Mouse (Mus musculus): ENCODE data around the gene Esrp2. TPM values are rescaled to one million over a fixed set of nuclear protein-coding genes. Genes with fewer than 3 reads are reported as not detected.

The Esrp2 gene
- polyA plus RNA-seq, 1 experiment from 2014 or later = 25.4 TPM

DNA sequence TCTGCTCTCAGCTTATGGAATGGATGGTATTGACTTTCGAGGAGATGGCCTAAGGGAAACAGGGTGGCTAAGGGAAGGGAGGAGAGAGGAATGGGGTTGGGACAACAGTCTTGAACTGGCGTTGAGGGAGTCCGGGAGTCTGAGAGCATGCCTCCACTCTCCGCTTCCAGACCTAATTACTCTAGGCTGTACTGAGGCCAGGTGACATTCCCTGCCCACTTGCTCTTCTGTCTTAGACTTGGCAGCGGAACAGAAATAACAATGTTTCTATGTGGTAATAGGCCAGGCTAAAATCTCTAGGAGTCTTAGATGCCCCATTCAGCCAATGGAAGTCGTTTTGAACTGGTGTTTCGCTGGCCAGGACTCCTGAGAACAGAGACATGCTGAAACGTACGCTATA lies 14.3 kb upstream of the Esrp2 start:
- H3K27me3 ChIP-seq (replicated peaks; ENCODE audit: control insufficient read depth, insufficient read depth, low read length) = no peaks in the 10 kb centered on the region
- no peak for DNase-seq (ENCODE audit: low spot score)
- 74% methylated on average over 9 of the region's 9 CpGs for WGBS
- ATAC-seq (replicated peaks; ENCODE audit: low FRiP score, low TSS enrichment, low read depth) = no peak
- H3K4me3 ChIP-seq (ENCODE audit: low read depth, low read length) = peak overlapping the region; percentile 75
- peaks cover 16% of the 10 kb centered on the region for H3K36me3 ChIP-seq (ENCODE audit: control insufficient read depth, insufficient read depth, low read length)
- H3K9me3 ChIP-seq (ENCODE audit: control insufficient read depth, low read length) = no peaks in the 10 kb centered on the region
- H3K9ac ChIP-seq (ENCODE audit: low read length) = peak overlapping the region; percentile 62; the same call in 1 of the 2 replicates
- H3K4me1 ChIP-seq (replicated peaks; ENCODE audit: control insufficient read depth, insufficient read depth, low read length) = peaks cover 7% of the 10 kb centered on the region; the same call in 1 of the 2 replicates
- H3K4me2 ChIP-seq (ENCODE audit: low read length) = peak overlapping the region; percentile 74
- no peak overlapping the region for H3K27ac ChIP-seq (ENCODE audit: low read depth)

DNA sequence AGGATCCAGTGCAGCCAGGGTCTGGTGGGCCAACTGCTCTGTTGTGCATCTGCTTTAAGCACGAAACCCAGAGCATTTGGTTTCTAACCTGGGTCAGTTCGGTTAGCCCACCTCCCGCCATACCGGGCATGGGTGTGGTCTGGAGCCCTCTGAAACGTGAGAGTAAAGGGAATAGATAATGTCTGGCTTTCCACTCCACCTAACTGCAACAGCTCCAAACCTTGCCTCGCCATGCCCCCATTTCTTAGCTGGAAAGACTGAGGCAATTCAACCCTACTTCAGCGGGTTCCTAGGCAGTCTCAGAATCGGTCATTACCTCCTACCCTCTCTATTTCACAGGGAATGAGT lies 13.9 kb upstream of the Esrp2 start:
- H3K27me3 ChIP-seq (replicated peaks; ENCODE audit: control insufficient read depth, insufficient read depth, low read length) = no peaks in the 10 kb centered on the region
- no peak for DNase-seq (ENCODE audit: low spot score)
- no peaks in the 10 kb centered on the region for H3K9me3 ChIP-seq (ENCODE audit: control insufficient read depth, low read length)
- H3K4me3 ChIP-seq (ENCODE audit: low read depth, low read length) = peak overlapping the region; percentile 75
- ATAC-seq (replicated peaks; ENCODE audit: low FRiP score, low TSS enrichment, low read depth) = no peak; the same call in 1 of the 2 replicates
- H3K36me3 ChIP-seq (ENCODE audit: control insufficient read depth, insufficient read depth, low read length) = peaks cover 12% of the 10 kb centered on the region
- peak overlapping the region; percentile 62 for H3K9ac ChIP-seq (ENCODE audit: low read length)
- WGBS = 14% methylated on average over 8 of the region's 8 CpGs
- H3K4me1 ChIP-seq (replicated peaks; ENCODE audit: control insufficient read depth, insufficient read depth, low read length) = peaks cover 7% of the 10 kb centered on the region; the same call in 1 of the 2 replicates
- H3K27ac ChIP-seq (ENCODE audit: low read depth) = 0 out of 2 replicates have a peak overlapping the region, but pooled peaks have one; percentile 16
- H3K4me2 ChIP-seq (ENCODE audit: low read length) = peak overlapping the region; percentile 74

DNA sequence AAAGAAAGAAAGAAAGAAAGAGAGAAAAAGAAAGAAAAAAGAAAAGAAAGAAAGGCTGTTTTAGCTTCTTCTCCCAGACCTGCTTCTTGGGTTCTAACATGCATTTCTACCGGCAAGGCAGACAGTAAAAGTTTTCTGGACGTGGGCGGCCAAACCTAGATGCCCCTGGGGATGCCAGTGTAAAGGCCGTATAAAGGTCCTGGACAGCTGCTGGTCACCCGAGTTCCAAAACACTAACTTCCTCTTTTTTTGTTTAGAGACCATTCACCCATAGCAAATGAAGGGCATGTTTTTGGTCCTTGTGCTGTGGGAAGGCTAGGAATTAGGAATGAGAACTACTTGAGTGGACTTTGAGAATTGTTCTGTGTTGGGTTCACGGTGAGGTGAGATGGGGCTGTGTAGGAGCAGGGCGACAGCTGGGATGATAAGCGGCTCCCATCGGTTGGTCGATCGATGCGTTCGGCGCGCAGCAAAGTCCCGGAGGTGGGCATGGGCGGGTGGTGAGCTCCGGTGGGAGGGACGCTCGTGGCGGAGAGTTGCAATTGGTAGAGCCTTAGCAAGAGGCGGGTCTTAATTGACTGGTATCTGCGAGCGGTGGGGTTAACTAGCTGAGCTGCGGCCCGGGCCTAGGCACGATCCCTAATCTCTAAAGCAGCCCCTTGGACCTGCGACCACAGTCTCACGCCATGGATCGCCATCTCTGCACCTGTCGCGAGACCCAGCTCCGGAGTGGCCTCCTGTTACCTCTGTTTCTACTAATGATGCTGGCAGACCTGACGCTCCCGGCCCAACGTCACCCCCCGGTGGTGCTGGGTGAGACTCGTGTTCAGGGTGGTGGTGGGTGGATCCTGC lies 13.3 kb upstream of the Esrp2 start, which contains the start of gene Pla2g15:
Pla2g15 (plus strand) TSS at position 599 of the 852 bp plus-strand sequence.
- H3K9ac ChIP-seq (ENCODE audit: low read length) = peak within 1 kb of the TSS; percentile 62
- WGBS = 2% methylated on average over 38 of the region's 38 CpGs
- peak within 1 kb of the TSS; percentile 16; the same call in 1 of the 2 replicates for H3K27ac ChIP-seq (ENCODE audit: low read depth)
- peak within 1 kb of the TSS; percentile 75 for H3K4me3 ChIP-seq (ENCODE audit: low read depth, low read length)
- peaks cover 7% of the 10 kb centered on the region; the same call in 1 of the 2 replicates for H3K4me1 ChIP-seq (replicated peaks; ENCODE audit: control insufficient read depth, insufficient read depth, low read length)
- H3K9me3 ChIP-seq (ENCODE audit: control insufficient read depth, low read length) = no peaks in the 10 kb centered on the region
- H3K27me3 ChIP-seq (replicated peaks; ENCODE audit: control insufficient read depth, insufficient read depth, low read length) = no peaks in the 10 kb centered on the region
- H3K36me3 ChIP-seq (ENCODE audit: control insufficient read depth, insufficient read depth, low read length) = peaks cover 8% of the 10 kb centered on the region; the same call in 1 of the 2 replicates
- H3K4me2 ChIP-seq (ENCODE audit: low read length) = peak within 1 kb of the TSS; percentile 74
- DNase-seq (ENCODE audit: low spot score) = peak; percentile 95
- ATAC-seq (replicated peaks; ENCODE audit: low FRiP score, low TSS enrichment, low read depth) = peak; percentile 96

DNA sequence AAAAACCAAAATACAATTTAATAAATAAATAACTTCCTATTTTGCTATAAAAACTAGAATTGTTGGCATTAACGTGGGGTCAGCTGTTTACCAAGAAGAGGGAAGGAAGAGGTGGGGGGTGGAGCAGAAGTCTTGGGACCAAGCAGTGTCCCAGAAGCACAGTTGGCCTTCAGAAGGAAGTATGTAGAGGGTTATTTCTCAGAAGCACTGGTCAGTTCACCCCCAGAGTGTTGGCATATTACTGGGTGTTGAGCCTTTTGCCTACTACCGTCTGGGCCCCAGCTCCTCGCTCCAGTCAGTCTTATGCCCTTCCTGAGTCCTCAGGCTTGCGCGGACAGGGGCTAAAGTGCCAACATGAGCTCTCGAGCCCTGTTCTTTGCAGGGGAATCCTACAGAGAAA lies 12.3 kb upstream of the Esrp2 start:
- ATAC-seq (replicated peaks; ENCODE audit: low FRiP score, low TSS enrichment, low read depth) = no peak
- no peaks in the 10 kb centered on the region for H3K36me3 ChIP-seq (ENCODE audit: control insufficient read depth, insufficient read depth, low read length)
- no peak overlapping the region for H3K27ac ChIP-seq (ENCODE audit: low read depth)

DNA sequence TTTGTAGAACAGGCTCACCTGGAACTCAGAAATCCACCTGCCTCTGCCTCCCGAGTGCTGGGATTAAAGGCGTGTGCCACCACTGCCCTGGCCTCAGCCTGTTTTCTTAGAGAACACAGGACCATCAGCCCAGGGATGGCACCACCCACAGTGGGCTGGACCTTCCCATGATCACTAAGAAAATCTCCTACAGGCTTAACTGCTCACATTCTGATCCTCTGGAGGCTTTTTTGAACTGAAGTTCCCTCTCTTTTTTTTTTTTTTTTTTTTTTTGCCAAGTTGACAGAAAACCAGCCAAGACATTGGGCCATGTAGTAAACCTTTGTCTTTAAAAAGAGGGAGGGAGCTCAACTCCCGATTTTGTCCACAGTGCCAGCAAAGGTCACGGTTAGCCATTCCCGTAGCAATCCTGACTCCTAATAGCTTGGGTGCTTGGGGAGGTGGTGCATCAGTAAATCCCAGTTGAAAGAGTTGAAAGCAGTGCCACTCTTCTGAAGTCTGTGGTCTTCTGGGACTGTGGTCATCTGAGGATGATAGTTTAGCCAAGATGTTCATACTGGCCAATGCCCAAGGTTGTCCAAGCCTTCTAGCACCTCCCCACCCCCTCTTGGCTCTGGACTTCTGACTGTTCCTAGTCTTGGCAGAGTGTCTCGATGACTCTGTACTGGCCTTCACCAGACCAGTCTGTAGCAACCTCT lies 11.2 kb upstream of the Esrp2 start:
- H3K27ac ChIP-seq (ENCODE audit: low read depth) = no peak overlapping the region
- no peak overlapping the region for H3K4me2 ChIP-seq (ENCODE audit: low read length)
- ATAC-seq (replicated peaks; ENCODE audit: low FRiP score, low TSS enrichment, low read depth) (no peak), DNase-seq (ENCODE audit: low spot score) (no peak)
- no peaks in the 10 kb centered on the region for H3K36me3 ChIP-seq (ENCODE audit: control insufficient read depth, insufficient read depth, low read length)
- no peaks in the 10 kb centered on the region for H3K27me3 ChIP-seq (replicated peaks; ENCODE audit: control insufficient read depth, insufficient read depth, low read length)
- no peaks in the 10 kb centered on the region for H3K9me3 ChIP-seq (ENCODE audit: control insufficient read depth, low read length)
- no peak overlapping the region for H3K4me3 ChIP-seq (ENCODE audit: low read depth, low read length)
- H3K9ac ChIP-seq (ENCODE audit: low read length) = no peak overlapping the region
- 80% methylated on average over 6 of the region's 6 CpGs for WGBS
- peaks cover 7% of the 10 kb centered on the region; the same call in 1 of the 2 replicates for H3K4me1 ChIP-seq (replicated peaks; ENCODE audit: control insufficient read depth, insufficient read depth, low read length)

More for the DNA sequence above, 12.3 kb upstream of the Esrp2 start:
- Histone ChIP-seq H3K4me2 (ENCODE audit: low read length) (no peak overlapping the region), H3K27me3 (replicated peaks; ENCODE audit: control insufficient read depth, insufficient read depth, low read length) (no peaks in the 10 kb centered on the region), H3K4me1 (replicated peaks; ENCODE audit: control insufficient read depth, insufficient read depth, low read length) (peaks cover 7% of the 10 kb centered on the region; the same call in 1 of the 2 replicates), H3K9ac (ENCODE audit: low read length) (no peak overlapping the region), H3K4me3 (ENCODE audit: low read depth, low read length) (no peak overlapping the region), H3K9me3 (ENCODE audit: control insufficient read depth, low read length) (no peaks in the 10 kb centered on the region)
- DNase-seq (ENCODE audit: low spot score) = no peak
- WGBS = 88% methylated on average over 6 of the region's 6 CpGs

DNA sequence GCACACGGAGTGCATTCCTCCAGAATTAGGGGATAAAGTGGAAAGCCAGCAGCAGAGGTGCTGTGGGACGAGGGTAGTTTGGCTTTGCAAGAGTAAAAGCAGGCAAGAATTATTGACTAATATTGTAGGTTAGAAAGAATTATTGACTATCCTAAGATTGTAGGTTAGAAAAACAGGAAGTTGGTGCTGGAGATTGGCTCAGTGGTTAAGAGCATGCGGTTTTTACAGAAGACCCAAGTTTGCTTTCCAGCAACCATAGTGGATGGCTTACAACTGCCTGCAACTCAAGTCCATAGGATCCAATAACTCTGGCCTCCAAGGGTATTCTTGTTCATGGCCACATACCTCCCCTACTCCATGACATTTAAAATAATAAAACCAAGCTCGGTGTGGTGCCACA lies 9.2 kb upstream of the Esrp2 start:
- Histone ChIP-seq H3K36me3 (ENCODE audit: control insufficient read depth, insufficient read depth, low read length) (no peaks in the 10 kb centered on the region), H3K4me3 (ENCODE audit: low read depth, low read length) (no peak overlapping the region), H3K27me3 (replicated peaks; ENCODE audit: control insufficient read depth, insufficient read depth, low read length) (no peaks in the 10 kb centered on the region), H3K9ac (ENCODE audit: low read length) (no peak overlapping the region), H3K4me2 (ENCODE audit: low read length) (no peak overlapping the region), H3K27ac (ENCODE audit: low read depth) (no peak overlapping the region), H3K4me1 (replicated peaks; ENCODE audit: control insufficient read depth, insufficient read depth, low read length) (peaks cover 5% of the 10 kb centered on the region; the same call in 1 of the 2 replicates), H3K9me3 (ENCODE audit: control insufficient read depth, low read length) (no peaks in the 10 kb centered on the region)
- WGBS = 89% methylated on average over 4 of the region's 4 CpGs
- ATAC-seq (replicated peaks; ENCODE audit: low FRiP score, low TSS enrichment, low read depth) = no peak
- DNase-seq (ENCODE audit: low spot score) = no peak

DNA sequence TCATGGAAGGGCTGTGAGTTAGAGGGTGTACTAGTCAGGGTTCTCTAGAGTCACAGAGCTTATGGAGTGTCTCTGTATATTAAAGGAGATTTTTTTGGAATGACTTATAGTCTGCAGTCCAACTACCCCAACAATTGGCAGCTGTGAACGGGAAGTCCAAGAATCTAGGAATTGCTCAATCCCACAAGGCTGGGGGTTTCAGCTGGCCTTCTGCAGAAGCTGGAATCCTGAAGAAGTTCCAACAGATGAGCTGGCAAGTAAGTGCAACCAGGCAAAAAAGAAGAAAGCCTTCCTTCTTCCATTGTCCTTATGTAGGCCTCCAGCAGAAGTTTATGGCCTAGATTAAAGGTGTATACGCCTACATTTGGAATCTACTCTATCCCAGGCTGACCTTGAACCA lies 8.6 kb upstream of the Esrp2 start:
- Histone ChIP-seq H3K27me3 (replicated peaks; ENCODE audit: control insufficient read depth, insufficient read depth, low read length) (no peaks in the 10 kb centered on the region), H3K36me3 (ENCODE audit: control insufficient read depth, insufficient read depth, low read length) (no peaks in the 10 kb centered on the region), H3K27ac (ENCODE audit: low read depth) (no peak overlapping the region), H3K4me3 (ENCODE audit: low read depth, low read length) (no peak overlapping the region), H3K4me2 (ENCODE audit: low read length) (no peak overlapping the region), H3K9ac (ENCODE audit: low read length) (no peak overlapping the region), H3K9me3 (ENCODE audit: control insufficient read depth, low read length) (no peaks in the 10 kb centered on the region), H3K4me1 (replicated peaks; ENCODE audit: control insufficient read depth, insufficient read depth, low read length) (no peaks in the 10 kb centered on the region)
- no peak for DNase-seq (ENCODE audit: low spot score)
- 82% methylated on average over 2 of the region's 2 CpGs for WGBS
- no peak for ATAC-seq (replicated peaks; ENCODE audit: low FRiP score, low TSS enrichment, low read depth)

DNA sequence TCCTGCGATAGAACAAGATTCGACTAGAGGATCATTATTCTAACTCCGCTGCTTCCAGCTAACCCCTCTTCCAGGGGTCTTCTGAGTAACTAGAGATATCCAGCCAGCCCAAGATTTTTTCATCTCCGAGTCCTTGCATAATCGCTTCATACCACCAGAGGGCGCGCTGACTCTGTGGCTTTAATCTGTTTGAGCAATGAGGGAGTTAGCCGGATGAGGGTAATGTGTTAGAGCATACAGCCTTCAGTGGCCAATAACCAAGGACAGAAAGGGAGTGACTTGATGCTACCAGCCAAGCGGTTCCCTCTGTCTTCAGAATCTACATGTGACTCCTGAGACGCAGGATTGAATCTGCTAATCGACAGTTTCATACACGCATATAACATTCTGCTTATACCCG lies 4.0 kb upstream of the Esrp2 start:
- no peaks in the 10 kb centered on the region for H3K36me3 ChIP-seq (ENCODE audit: control insufficient read depth, insufficient read depth, low read length)
- no peak overlapping the region for H3K4me2 ChIP-seq (ENCODE audit: low read length)
- 17% methylated on average over 13 of the region's 13 CpGs for WGBS

More for the DNA sequence above, 4.0 kb upstream of the Esrp2 start:
- Histone ChIP-seq H3K4me1 (replicated peaks; ENCODE audit: control insufficient read depth, insufficient read depth, low read length) (peaks cover 12% of the 10 kb centered on the region; the same call in 1 of the 2 replicates), H3K9me3 (ENCODE audit: control insufficient read depth, low read length) (no peaks in the 10 kb centered on the region), H3K4me3 (ENCODE audit: low read depth, low read length) (no peak overlapping the region), H3K27me3 (replicated peaks; ENCODE audit: control insufficient read depth, insufficient read depth, low read length) (peaks cover 21% of the 10 kb centered on the region), H3K9ac (ENCODE audit: low read length) (no peak overlapping the region), H3K27ac (ENCODE audit: low read depth) (no peak overlapping the region)
- DNase-seq (ENCODE audit: low spot score) (peak; percentile 96), ATAC-seq (replicated peaks; ENCODE audit: low FRiP score, low TSS enrichment, low read depth) (no peak)

Measured in intestine, embryonic 14.5 days (tissue).